Mouse (Mus musculus): Measurements from ENCODE around the gene Gng3. TPM values are rescaled to one million over a fixed set of nuclear protein-coding genes. Genes with fewer than 3 reads are reported as not detected.
A peak's percentile ranks its signal among the peaks of the same experiment; 100 is the strongest.
"Not testable (repeated sequence)": the region's sequence is repeated elsewhere in the genome, so short reads cannot be mapped to it uniquely, and the experiment has no call there.

Gng3 gene
- polyA plus RNA-seq, 1 experiment from 2014 or later: 306 TPM

DNA sequence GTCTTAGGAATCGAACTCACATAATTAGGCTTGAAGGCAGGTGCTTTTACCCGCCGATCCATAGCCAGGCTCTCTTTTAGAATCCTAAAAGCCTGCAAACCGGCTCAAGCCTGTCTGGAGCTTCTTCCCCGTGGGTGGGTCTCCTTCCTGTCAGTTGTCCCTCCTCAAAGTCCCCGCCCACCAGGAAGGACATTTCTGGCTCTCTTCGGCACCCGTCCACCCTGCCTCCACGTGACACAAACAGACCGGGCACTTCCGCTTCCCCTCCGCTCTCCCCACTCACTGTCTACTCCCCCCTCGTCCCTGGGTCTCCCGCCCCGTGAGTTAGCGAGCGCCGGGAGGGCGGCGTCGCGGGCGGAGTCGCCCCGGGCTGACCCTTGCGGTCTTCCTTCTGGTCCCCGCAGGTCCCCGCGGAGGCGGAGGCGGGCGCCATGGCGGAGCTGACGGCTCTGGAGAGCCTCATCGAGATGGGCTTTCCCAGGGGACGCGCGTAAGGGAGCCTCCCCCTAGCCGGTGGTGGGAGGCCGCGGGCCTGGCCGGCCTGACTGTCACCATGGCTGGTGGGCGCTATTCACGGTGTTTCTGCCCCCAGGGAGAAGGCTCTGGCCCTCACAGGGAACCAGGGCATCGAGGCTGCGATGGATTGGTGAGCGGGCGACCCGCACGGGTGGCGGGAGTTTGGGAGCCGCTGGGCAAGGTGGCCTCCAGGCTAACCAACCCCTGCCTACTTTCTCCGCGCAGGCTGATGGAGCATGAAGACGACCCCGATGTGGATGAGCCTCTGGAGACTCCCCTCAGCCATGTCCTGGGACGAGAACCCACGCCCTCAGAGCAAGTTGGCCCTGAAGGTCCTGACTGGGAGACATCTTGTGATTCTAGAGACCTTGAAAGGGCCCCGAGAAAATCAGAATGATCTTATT, 32.5 kb upstream of the Gng3 start, which contains the start of gene Ubxn1:
Gene Ubxn1 (plus strand): TSS at position 230 of the 920 bp plus-strand sequence.
- Histone ChIP-seq H3K27ac (ENCODE audit: low read length) (peak within 1 kb of the TSS; percentile 68), H3K27me3 (replicated peaks; ENCODE audit: control insufficient read depth, insufficient read depth, low read length) (no peaks in the 10 kb centered on the region), H3K9me3 (ENCODE audit: control insufficient read depth, low read length) (no peaks in the 10 kb centered on the region), H3K36me3 (ENCODE audit: control insufficient read depth, insufficient read depth) (peaks cover 16% of the 10 kb centered on the region; the same call in 1 of the 2 replicates), H3K4me3 (replicated peaks; ENCODE audit: low read length) (peak within 1 kb of the TSS; percentile 73), H3K4me2 (ENCODE audit: low read length) (peak within 1 kb of the TSS; percentile 93), H3K4me1 (replicated peaks; ENCODE audit: control insufficient read depth, insufficient read depth, low read length) (peaks cover 14% of the 10 kb centered on the region), H3K9ac (replicated peaks; ENCODE audit: low read depth, low read length) (peak within 1 kb of the TSS; percentile 74)
- under 1% methylated on average over 53 of the region's 59 CpGs for WGBS
- peak; percentile 97 for ATAC-seq

DNA sequence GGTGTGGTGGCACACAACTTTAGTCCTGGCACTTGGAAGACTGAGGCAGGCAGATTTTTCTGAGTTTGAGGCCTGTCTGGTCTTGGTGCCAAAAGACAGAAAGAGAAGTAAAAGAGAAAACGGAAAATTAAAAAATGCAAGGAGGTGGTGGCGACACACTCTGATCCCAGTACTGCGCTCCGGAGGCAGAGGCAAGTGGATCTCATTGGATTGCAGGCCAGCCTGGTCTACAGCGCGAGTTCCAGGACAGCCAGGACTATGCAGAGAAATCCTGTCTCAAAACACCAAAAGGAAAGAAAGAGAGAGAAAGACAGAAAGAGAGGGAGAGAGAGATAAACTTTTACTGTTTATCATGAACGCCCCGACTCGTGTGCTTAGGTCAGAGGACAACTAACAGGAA, 31.8 kb upstream of the Gng3 start:
- H3K9me3 ChIP-seq (ENCODE audit: control insufficient read depth, low read length): no peaks in the 10 kb centered on the region
- peak; percentile 30 for ATAC-seq
- H3K4me3 ChIP-seq (replicated peaks; ENCODE audit: low read length): peak overlapping the region; percentile 73
- H3K4me1 ChIP-seq (replicated peaks; ENCODE audit: control insufficient read depth, insufficient read depth, low read length): peaks cover 14% of the 10 kb centered on the region
- no peaks in the 10 kb centered on the region for H3K27me3 ChIP-seq (replicated peaks; ENCODE audit: control insufficient read depth, insufficient read depth, low read length)
- 62% methylated on average over 9 of the region's 9 CpGs for WGBS
- peak overlapping the region; percentile 58 for H3K4me2 ChIP-seq (ENCODE audit: low read length)
- peaks cover 13% of the 10 kb centered on the region; the same call in 1 of the 2 replicates for H3K36me3 ChIP-seq (ENCODE audit: control insufficient read depth, insufficient read depth)
- H3K27ac ChIP-seq (ENCODE audit: low read length): 0 out of 2 replicates have a peak overlapping the region, but pooled peaks have one; percentile 41
- peak overlapping the region; percentile 61 for H3K9ac ChIP-seq (replicated peaks; ENCODE audit: low read depth, low read length)

DNA sequence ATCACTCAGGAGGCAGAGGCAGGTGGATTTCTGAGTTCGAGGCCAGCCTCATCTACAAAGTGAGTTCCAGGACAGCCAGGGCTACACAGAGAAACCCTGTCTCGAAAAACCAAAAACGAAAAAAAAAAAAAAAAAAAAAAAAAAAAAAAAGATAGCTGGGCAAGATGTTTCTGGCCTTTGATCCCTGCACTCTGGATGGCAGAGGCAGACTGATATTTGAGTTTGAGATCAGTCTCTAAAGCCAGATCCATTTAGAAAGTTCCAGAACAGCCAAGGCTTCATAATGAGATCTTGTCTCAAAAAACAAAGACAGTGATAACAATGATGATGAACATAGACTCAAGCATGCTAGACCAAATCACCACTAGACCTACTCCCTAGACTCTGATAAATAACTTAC, 31.4 kb upstream of the Gng3 start:
- H3K9me3 ChIP-seq (ENCODE audit: control insufficient read depth, low read length); ATAC-seq; H3K27me3 ChIP-seq (replicated peaks; ENCODE audit: control insufficient read depth, insufficient read depth, low read length); H3K4me3 ChIP-seq (replicated peaks; ENCODE audit: low read length); H3K4me2 ChIP-seq (ENCODE audit: low read length); H3K9ac ChIP-seq (replicated peaks; ENCODE audit: low read depth, low read length); H3K27ac ChIP-seq (ENCODE audit: low read length): not testable (repeated sequence)
- Histone ChIP-seq H3K36me3 (ENCODE audit: control insufficient read depth, insufficient read depth) (peaks cover 12% of the 10 kb centered on the region; the same call in 1 of the 2 replicates), H3K4me1 (replicated peaks; ENCODE audit: control insufficient read depth, insufficient read depth, low read length) (peaks cover 14% of the 10 kb centered on the region)
- 75% methylated on average over 3 of the region's 3 CpGs for WGBS

DNA sequence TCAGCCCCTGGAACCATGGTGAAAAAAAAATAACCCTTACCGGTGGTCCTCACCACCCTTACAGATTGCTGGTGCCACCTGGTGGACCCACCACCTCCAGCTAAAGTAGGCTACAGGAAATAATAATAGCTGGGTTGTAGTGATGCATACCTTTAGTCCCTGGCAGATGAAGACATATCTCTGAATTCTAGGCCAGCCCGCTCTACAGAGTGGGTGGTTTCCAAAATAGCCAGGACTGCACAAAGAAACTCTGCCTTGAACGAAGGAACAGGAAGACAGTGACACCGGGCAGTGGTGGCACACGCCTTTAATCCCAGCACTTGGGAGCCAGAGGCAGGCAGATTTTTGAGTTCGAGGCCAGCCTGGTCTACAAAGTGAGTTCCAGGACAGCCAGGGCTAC, 25.3 kb upstream of the Gng3 start:
- Histone ChIP-seq H3K9me3 (ENCODE audit: control insufficient read depth, low read length) (no peaks in the 10 kb centered on the region), H3K9ac (replicated peaks; ENCODE audit: low read depth, low read length) (no peak overlapping the region), H3K27me3 (replicated peaks; ENCODE audit: control insufficient read depth, insufficient read depth, low read length) (0 out of 2 replicates have a peak, but pooled peaks cover 2% of the 10 kb centered on the region), H3K4me1 (replicated peaks; ENCODE audit: control insufficient read depth, insufficient read depth, low read length) (no peaks in the 10 kb centered on the region), H3K4me3 (replicated peaks; ENCODE audit: low read length) (no peak overlapping the region), H3K4me2 (ENCODE audit: low read length) (no peak overlapping the region), H3K36me3 (ENCODE audit: control insufficient read depth, insufficient read depth) (no peaks in the 10 kb centered on the region), H3K27ac (ENCODE audit: low read length) (no peak overlapping the region)
- no peak for ATAC-seq
- 89% methylated on average over 6 of the region's 6 CpGs for whole genome bisulfite sequencing

DNA sequence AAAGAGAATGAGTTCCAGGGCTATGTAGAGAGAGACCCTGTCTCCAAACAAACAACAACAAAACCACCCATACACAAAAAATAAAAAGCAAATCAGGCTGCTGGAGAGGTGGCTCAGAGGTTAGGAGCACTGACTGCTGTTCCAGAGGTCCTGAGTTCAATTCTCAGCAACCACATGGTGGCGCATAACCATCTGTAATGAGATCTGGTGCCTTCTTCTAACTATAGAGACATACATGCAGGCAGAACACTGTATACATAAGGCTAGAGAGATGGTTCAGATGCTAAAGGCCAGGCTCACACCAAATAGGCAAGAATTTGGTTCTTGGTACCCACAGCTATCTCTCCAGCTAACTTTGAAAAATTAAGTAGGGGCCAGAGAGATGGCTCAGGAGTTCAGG, 20.0 kb upstream of the Gng3 start:
- Histone ChIP-seq H3K4me2 (ENCODE audit: low read length) (no peak overlapping the region), H3K27ac (ENCODE audit: low read length) (no peak overlapping the region), H3K36me3 (ENCODE audit: control insufficient read depth, insufficient read depth) (no peaks in the 10 kb centered on the region), H3K9me3 (ENCODE audit: control insufficient read depth, low read length) (no peaks in the 10 kb centered on the region), H3K4me3 (replicated peaks; ENCODE audit: low read length) (no peak overlapping the region), H3K9ac (replicated peaks; ENCODE audit: low read depth, low read length) (no peak overlapping the region), H3K27me3 (replicated peaks; ENCODE audit: control insufficient read depth, insufficient read depth, low read length) (no peaks in the 10 kb centered on the region), H3K4me1 (replicated peaks; ENCODE audit: control insufficient read depth, insufficient read depth, low read length) (no peaks in the 10 kb centered on the region)
- 24% methylated on average over 1 of the region's 1 CpGs for WGBS
- no peak for ATAC-seq

DNA sequence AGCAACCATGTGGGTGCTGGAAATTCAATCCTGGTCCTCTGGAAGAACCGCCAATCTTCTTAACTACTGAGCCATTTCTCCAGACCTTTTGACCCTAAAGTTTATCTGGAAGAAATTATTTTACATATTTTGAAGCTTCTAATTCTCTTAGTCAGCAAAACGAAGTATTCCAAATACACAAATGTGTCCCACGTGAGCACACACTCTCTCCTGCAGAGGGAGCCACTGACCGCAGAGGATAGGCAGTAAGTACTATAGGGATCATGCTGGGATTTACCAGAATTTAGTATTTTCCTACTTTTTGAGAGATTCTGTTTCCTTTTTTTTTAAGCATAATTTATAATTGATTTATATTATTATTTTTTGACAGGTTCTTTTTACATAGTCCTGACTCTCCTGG, 18.7 kb upstream of the Gng3 start:
- Histone ChIP-seq H3K4me1 (replicated peaks; ENCODE audit: control insufficient read depth, insufficient read depth, low read length) (no peaks in the 10 kb centered on the region), H3K9ac (replicated peaks; ENCODE audit: low read depth, low read length) (no peak overlapping the region), H3K27me3 (replicated peaks; ENCODE audit: control insufficient read depth, insufficient read depth, low read length) (no peaks in the 10 kb centered on the region), H3K4me3 (replicated peaks; ENCODE audit: low read length) (no peak overlapping the region), H3K9me3 (ENCODE audit: control insufficient read depth, low read length) (no peaks in the 10 kb centered on the region), H3K4me2 (ENCODE audit: low read length) (no peak overlapping the region), H3K36me3 (ENCODE audit: control insufficient read depth, insufficient read depth) (no peaks in the 10 kb centered on the region), H3K27ac (ENCODE audit: low read length) (no peak overlapping the region)
- ATAC-seq: no peak
- WGBS: 32% methylated on average over 4 of the region's 4 CpGs

DNA sequence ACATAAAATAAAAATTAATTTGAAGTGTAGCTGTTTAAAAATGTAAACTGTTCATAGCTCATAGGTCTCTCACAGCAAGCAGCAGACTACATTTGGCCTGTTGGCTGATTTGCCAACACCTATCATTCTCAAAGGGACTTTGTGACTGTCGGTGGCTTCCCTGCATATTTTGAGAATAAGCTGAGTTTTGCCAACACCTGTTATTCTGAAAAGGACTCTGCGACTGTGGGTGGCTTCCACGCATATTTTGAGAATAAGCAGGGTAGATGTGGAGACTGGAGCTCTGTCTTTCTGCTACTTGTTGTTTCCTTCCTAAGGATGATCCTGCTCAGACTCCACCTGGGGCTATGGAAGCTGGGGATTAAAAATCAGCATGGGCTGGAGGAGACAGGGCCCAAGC, 14.1 kb upstream of the Gng3 start:
- H3K27ac ChIP-seq (ENCODE audit: low read length): no peak overlapping the region
- 85% methylated on average over 3 of the region's 3 CpGs for WGBS
- ATAC-seq: no peak
- H3K9me3 ChIP-seq (ENCODE audit: control insufficient read depth, low read length): no peaks in the 10 kb centered on the region
- H3K27me3 ChIP-seq (replicated peaks; ENCODE audit: control insufficient read depth, insufficient read depth, low read length): no peaks in the 10 kb centered on the region
- no peak overlapping the region for H3K4me2 ChIP-seq (ENCODE audit: low read length)
- 0 out of 2 replicates have a peak, but pooled peaks cover 2% of the 10 kb centered on the region for H3K36me3 ChIP-seq (ENCODE audit: control insufficient read depth, insufficient read depth)
- H3K9ac ChIP-seq (replicated peaks; ENCODE audit: low read depth, low read length): no peak overlapping the region
- H3K4me1 ChIP-seq (replicated peaks; ENCODE audit: control insufficient read depth, insufficient read depth, low read length): no peaks in the 10 kb centered on the region
- H3K4me3 ChIP-seq (replicated peaks; ENCODE audit: low read length): no peak overlapping the region

DNA sequence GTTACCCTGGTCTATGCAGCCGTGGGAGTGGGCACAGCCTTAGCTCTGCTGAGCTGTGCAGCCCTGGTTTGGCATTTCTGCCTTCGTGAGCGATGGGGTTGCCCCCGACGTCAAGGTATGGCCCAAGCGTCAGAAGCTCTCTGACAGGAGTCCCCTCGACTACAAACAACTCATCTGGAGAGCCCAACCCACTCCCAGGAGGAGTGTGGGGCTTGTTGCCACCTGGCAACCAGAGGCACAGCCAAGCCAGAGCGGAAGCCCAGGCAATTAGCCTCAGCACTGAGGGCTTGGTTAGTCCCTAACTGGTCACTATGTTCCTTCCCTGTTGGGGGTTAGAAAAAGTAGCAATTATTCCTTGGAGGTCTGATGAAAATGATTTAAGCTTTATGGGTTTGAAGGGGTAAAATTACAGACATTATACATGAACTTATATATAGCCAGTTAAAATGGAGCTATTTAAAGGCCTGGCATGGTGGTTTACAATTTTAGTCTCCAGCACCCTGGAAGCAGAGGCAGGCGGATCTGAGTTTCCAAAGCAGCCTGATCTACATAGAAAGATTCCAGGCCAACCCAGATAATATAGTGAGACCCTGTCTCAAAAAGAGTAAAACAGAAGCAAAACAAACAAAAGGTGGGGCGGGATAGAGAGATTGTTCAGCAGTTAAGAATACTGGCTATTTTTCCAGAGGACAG, 13.4 kb upstream of the Gng3 start:
- no peaks in the 10 kb centered on the region for H3K9me3 ChIP-seq (ENCODE audit: control insufficient read depth, low read length)
- H3K9ac ChIP-seq (replicated peaks; ENCODE audit: low read depth, low read length): no peak overlapping the region
- no peak overlapping the region for H3K27ac ChIP-seq (ENCODE audit: low read length)
- H3K27me3 ChIP-seq (replicated peaks; ENCODE audit: control insufficient read depth, insufficient read depth, low read length): no peaks in the 10 kb centered on the region
- no peak overlapping the region for H3K4me3 ChIP-seq (replicated peaks; ENCODE audit: low read length)
- 0 out of 2 replicates have a peak, but pooled peaks cover 2% of the 10 kb centered on the region for H3K36me3 ChIP-seq (ENCODE audit: control insufficient read depth, insufficient read depth)
- ATAC-seq: no peak
- WGBS: 57% methylated on average over 10 of the region's 10 CpGs
- H3K4me2 ChIP-seq (ENCODE audit: low read length): no peak overlapping the region
- H3K4me1 ChIP-seq (replicated peaks; ENCODE audit: control insufficient read depth, insufficient read depth, low read length): no peaks in the 10 kb centered on the region

DNA sequence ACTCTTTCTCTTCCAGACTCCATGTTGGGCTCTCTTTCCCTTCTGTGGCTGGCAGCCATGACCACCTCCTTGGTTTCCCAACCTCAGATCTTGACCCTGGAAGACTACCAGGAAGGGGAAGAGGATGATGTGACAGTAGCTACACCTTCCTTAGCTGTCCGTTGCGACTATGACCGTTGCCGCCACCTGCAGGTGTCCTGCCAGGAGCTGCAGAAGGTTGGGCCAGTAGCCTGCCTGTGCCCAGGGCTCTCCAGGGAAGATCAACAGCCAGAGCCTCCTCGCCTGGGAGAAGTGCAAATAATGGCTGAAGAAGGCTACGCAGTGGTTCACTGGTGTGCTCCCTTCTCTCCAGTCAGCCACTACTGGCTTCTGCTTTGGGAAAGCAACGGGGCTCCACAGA, 12.6 kb upstream of the Gng3 start:
- WGBS: 46% methylated on average over 7 of the region's 7 CpGs

More for the DNA sequence above, 12.6 kb upstream of the Gng3 start:
- Histone ChIP-seq H3K9me3 (ENCODE audit: control insufficient read depth, low read length) (no peaks in the 10 kb centered on the region), H3K4me2 (ENCODE audit: low read length) (no peak overlapping the region), H3K9ac (replicated peaks; ENCODE audit: low read depth, low read length) (no peak overlapping the region), H3K27me3 (replicated peaks; ENCODE audit: control insufficient read depth, insufficient read depth, low read length) (no peaks in the 10 kb centered on the region), H3K4me1 (replicated peaks; ENCODE audit: control insufficient read depth, insufficient read depth, low read length) (no peaks in the 10 kb centered on the region), H3K4me3 (replicated peaks; ENCODE audit: low read length) (no peak overlapping the region), H3K36me3 (ENCODE audit: control insufficient read depth, insufficient read depth) (peaks cover 8% of the 10 kb centered on the region), H3K27ac (ENCODE audit: low read length) (no peak overlapping the region)
- no peak for ATAC-seq
